Mouse (Mus musculus): ENCODE measurements at regions not wholly inside any gene's neighbourhood (a gene's known extent, or its start where the extent isn't known, plus 50 kb on each side); places are given as distances from the start of the nearest gene placed in this dataset.

GRCm38 (mm10) chr6:89240168-89240705, 122.2 kb downstream of the Plxna1 start:
- no peak for TF ChIP-seq CTCF (IDR thresholded peaks at IDR 0.05; ENCODE audit: low read depth)
- no peaks in the 10 kb centered on the region for H3K9me3 ChIP-seq (replicated peaks; ENCODE audit: low read length)
- ATAC-seq (replicated peaks; ENCODE audit: low FRiP score, low read depth) (no peak), DNase-seq (ENCODE audit: low spot score) (no peak)
- 24% methylated on average over 4 of the region's 4 CpGs for WGBS
- no peak overlapping the region for H3K4me3 ChIP-seq (replicated peaks; ENCODE audit: low read depth, low read length)
- H3K27me3 ChIP-seq (ENCODE audit: insufficient read depth, low read length): no peaks in the 10 kb centered on the region
- no peak overlapping the region for H3K4me2 ChIP-seq (ENCODE audit: low read length)
- no peak overlapping the region for H3K9ac ChIP-seq (ENCODE audit: low read depth, low read length)
- no peaks in the 10 kb centered on the region for H3K36me3 ChIP-seq (ENCODE audit: insufficient read depth, low read length)
- H3K27ac ChIP-seq: no peak overlapping the region
- H3K4me1 ChIP-seq (replicated peaks; ENCODE audit: insufficient read depth, low read length): no peaks in the 10 kb centered on the region

GRCm38 (mm10) chr6:89242371-89243288, 119.8 kb downstream of the Plxna1 start:
- 24% methylated on average over 18 of the region's 18 CpGs for WGBS

GRCm38 (mm10) chr6:89245506-89245905, 116.9 kb downstream of the Plxna1 start:
- no peak for TF ChIP-seq CTCF (IDR thresholded peaks at IDR 0.05; ENCODE audit: low read depth)
- DNase-seq (ENCODE audit: low spot score): no peak
- Histone ChIP-seq H3K9me3 (replicated peaks; ENCODE audit: low read length) (no peaks in the 10 kb centered on the region), H3K9ac (ENCODE audit: low read depth, low read length) (no peak overlapping the region), H3K4me1 (replicated peaks; ENCODE audit: insufficient read depth, low read length) (no peaks in the 10 kb centered on the region), H3K36me3 (ENCODE audit: insufficient read depth, low read length) (no peaks in the 10 kb centered on the region), H3K4me2 (ENCODE audit: low read length) (no peak overlapping the region), H3K27ac (no peak overlapping the region), H3K4me3 (replicated peaks; ENCODE audit: low read depth, low read length) (no peak overlapping the region), H3K27me3 (ENCODE audit: insufficient read depth, low read length) (no peaks in the 10 kb centered on the region)
- ATAC-seq (replicated peaks; ENCODE audit: low FRiP score, low read depth): no peak
- 60% methylated on average over 8 of the region's 8 CpGs for WGBS

More at GRCm38 (mm10) chr6:89242371-89243288, 119.8 kb downstream of the Plxna1 start:
- Histone ChIP-seq H3K4me2 (ENCODE audit: low read length) (no peak overlapping the region), H3K36me3 (ENCODE audit: insufficient read depth, low read length) (no peaks in the 10 kb centered on the region), H3K27ac (no peak overlapping the region), H3K4me3 (replicated peaks; ENCODE audit: low read depth, low read length) (no peak overlapping the region), H3K9ac (ENCODE audit: low read depth, low read length) (no peak overlapping the region), H3K4me1 (replicated peaks; ENCODE audit: insufficient read depth, low read length) (no peaks in the 10 kb centered on the region), H3K9me3 (replicated peaks; ENCODE audit: low read length) (no peaks in the 10 kb centered on the region), H3K27me3 (ENCODE audit: insufficient read depth, low read length) (no peaks in the 10 kb centered on the region)
- peak; percentile 24; the same call in 1 of the 2 replicates for TF ChIP-seq CTCF (IDR thresholded peaks at IDR 0.05; ENCODE audit: low read depth)
- DNase-seq (ENCODE audit: low spot score): peak; percentile 42
- no peak for ATAC-seq (replicated peaks; ENCODE audit: low FRiP score, low read depth)

DNA sequence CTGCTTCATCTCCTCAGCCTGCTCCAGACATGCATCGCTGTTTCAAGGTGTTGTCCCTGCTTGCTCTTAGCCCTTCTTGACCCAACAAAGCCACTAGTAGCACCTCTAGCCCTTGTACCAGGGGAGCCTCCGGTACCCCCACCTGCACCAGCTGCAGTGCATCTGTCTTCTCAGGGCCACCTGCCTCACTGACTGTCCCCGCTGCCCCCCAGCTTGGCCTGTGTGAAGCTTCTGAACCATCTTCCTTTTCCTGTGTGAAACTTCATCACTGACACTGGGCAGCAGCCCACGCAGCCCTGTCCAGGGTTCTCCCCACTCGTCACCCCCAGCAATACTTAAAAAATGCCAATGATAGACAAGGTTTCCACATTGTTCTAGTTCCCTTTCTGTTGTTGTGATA, 116.2 kb downstream of the Plxna1 start:
- ATAC-seq (replicated peaks; ENCODE audit: low FRiP score, low read depth) (no peak), DNase-seq (ENCODE audit: low spot score) (no peak)
- Histone ChIP-seq H3K27me3 (ENCODE audit: insufficient read depth, low read length) (no peaks in the 10 kb centered on the region), H3K4me2 (ENCODE audit: low read length) (no peak overlapping the region), H3K4me3 (replicated peaks; ENCODE audit: low read depth, low read length) (no peak overlapping the region), H3K9ac (ENCODE audit: low read depth, low read length) (no peak overlapping the region), H3K4me1 (replicated peaks; ENCODE audit: insufficient read depth, low read length) (no peaks in the 10 kb centered on the region), H3K36me3 (ENCODE audit: insufficient read depth, low read length) (no peaks in the 10 kb centered on the region), H3K27ac (no peak overlapping the region), H3K9me3 (replicated peaks; ENCODE audit: low read length) (no peaks in the 10 kb centered on the region)
- TF ChIP-seq CTCF (IDR thresholded peaks at IDR 0.05; ENCODE audit: low read depth): no peak
- 84% methylated on average over 5 of the region's 5 CpGs for WGBS

- 91% methylated on average over 9 of the region's 9 CpGs for WGBS
- Histone ChIP-seq H3K4me1 (replicated peaks; ENCODE audit: insufficient read depth, low read length) (no peaks in the 10 kb centered on the region), H3K9me3 (replicated peaks; ENCODE audit: low read length) (no peaks in the 10 kb centered on the region), H3K9ac (ENCODE audit: low read depth, low read length) (no peak overlapping the region), H3K27me3 (ENCODE audit: insufficient read depth, low read length) (no peaks in the 10 kb centered on the region), H3K36me3 (ENCODE audit: insufficient read depth, low read length) (no peaks in the 10 kb centered on the region), H3K27ac (no peak overlapping the region), H3K4me3 (replicated peaks; ENCODE audit: low read depth, low read length) (no peak overlapping the region), H3K4me2 (ENCODE audit: low read length) (no peak overlapping the region)
- DNase-seq (ENCODE audit: low spot score): no peak
- ATAC-seq (replicated peaks; ENCODE audit: low FRiP score, low read depth): no peak
- no peak for TF ChIP-seq CTCF (IDR thresholded peaks at IDR 0.05; ENCODE audit: low read depth)
These were observed 113.8 kb downstream of the Plxna1 start for GRCm38 (mm10) chr6:89248574-89248973.

GRCm38 (mm10) chr6:89249303-89249702, 113.1 kb downstream of the Plxna1 start:
- Histone ChIP-seq H3K27me3 (ENCODE audit: insufficient read depth, low read length) (no peaks in the 10 kb centered on the region), H3K9ac (ENCODE audit: low read depth, low read length) (no peak overlapping the region), H3K4me1 (replicated peaks; ENCODE audit: insufficient read depth, low read length) (no peaks in the 10 kb centered on the region), H3K4me3 (replicated peaks; ENCODE audit: low read depth, low read length) (no peak overlapping the region), H3K4me2 (ENCODE audit: low read length) (no peak overlapping the region), H3K9me3 (replicated peaks; ENCODE audit: low read length) (no peaks in the 10 kb centered on the region), H3K36me3 (ENCODE audit: insufficient read depth, low read length) (no peaks in the 10 kb centered on the region), H3K27ac (no peak overlapping the region)
- WGBS: 72% methylated on average over 8 of the region's 8 CpGs
- TF ChIP-seq CTCF (IDR thresholded peaks at IDR 0.05; ENCODE audit: low read depth): no peak
- ATAC-seq (replicated peaks; ENCODE audit: low FRiP score, low read depth) (no peak), DNase-seq (ENCODE audit: low spot score) (no peak)

Measured in kidney, postnatal 0 days (tissue).